19 mouse cellular contexts compared by ENCODE assay signal in the genomic region with DNA sequence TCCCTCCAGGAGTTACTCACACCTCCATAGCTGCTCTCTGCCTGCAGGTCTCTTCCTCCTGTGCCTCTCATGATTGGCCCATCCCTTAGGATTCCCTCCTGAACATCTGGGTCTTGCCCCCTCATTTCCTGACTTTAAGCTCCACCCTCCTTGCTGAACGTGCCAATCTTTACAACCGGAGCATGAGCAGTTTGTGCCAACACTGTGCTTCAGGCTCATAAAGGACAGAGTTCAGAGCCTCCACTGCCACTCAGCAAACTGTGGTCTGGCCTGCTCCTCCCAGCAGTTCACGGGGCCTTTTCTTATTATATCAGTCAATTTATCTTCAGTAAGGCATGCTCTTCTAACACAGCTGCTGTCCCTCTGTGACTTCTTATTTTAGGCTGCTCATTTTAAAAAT.
"Had no signal": no experiment of that assay in that cellular context is flagged by ENCODE, and none has a peak within 500 bp of the region (broad histone marks: within the 10 kb centered on the region; RNA-seq: fewer than 3 reads in every experiment).

No protein-coding gene starts in this region.

- H3K27ac ChIP-seq: liver, embryonic 14.5 days; midbrain, embryonic 13.5 days; neural tube, embryonic 13.5 days; neural tube, embryonic 15.5 days; stomach, embryonic 15.5 days; stomach, postnatal 0 days had no signal

- H3K36me3 ChIP-seq: midbrain, embryonic 13.5 days; neural tube, embryonic 13.5 days; neural tube, embryonic 15.5 days; stomach, embryonic 15.5 days had no signal

- ATAC-seq: midbrain, embryonic 13.5 days; midbrain, embryonic 16.5 days had no signal

- DNase-seq: lung, adult 18-20 months; lung, embryonic 14.5 days; lung, postnatal 10 days; lung, postnatal 4 days; retina, postnatal 1 day; right cerebral cortex, adult 18-20 months; right cerebral cortex, postnatal 25 days; right cerebral cortex, postnatal 4 days; thymus, adult 2 months; thymus, postnatal 14 days; thymus, postnatal 36 days had no signal

- H3K4me2 ChIP-seq: lung, embryonic 14.5 days; midbrain, embryonic 11.5 days; midbrain, embryonic 13.5 days; neural tube, embryonic 13.5 days; neural tube, embryonic 15.5 days; stomach, embryonic 15.5 days had no signal

- H3K4me3 ChIP-seq: midbrain, embryonic 13.5 days; neural tube, embryonic 13.5 days; neural tube, embryonic 15.5 days; stomach, embryonic 15.5 days had no signal

- H3K4me1 ChIP-seq: neural tube, embryonic 15.5 days had no signal

- H3K27me3 ChIP-seq: stomach, embryonic 15.5 days had no signal

- H3K9me3 ChIP-seq: midbrain, embryonic 13.5 days; neural tube, embryonic 13.5 days; neural tube, embryonic 15.5 days; stomach, embryonic 15.5 days had no signal

- H3K9ac ChIP-seq: liver, embryonic 14.5 days; lung, embryonic 14.5 days; midbrain, embryonic 13.5 days; neural tube, embryonic 13.5 days; neural tube, embryonic 15.5 days; stomach, embryonic 15.5 days had no signal
